7 mouse cellular contexts compared by ENCODE assay signal in the genomic region with DNA sequence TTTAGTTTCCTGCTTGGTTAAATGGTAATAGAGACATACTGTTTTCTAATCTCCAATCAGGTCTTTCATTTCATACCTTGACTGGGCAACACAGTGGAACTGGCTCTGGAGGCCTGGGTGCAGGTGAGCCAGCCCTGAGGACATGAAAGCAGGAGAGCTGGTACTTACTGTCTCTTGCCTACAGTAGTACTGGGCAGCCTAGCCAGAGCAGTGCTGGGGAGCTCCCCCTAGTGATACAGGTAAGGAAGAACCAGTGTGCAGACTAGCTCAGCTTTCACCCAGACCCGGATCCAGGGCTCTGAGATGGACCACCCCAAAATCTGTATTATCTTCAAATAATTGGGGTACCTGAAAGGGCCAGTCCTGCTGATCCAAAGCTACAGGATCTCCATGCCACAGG.
DNase-seq lines count a peak whose midpoint lies in the region; ATAC-seq and TF ChIP-seq lines count a peak whose summit lies in the region.

No protein-coding gene starts in this region.

- no peak overlapping the region for H3K4me3 ChIP-seq in kidney, embryonic 16.5 days (ENCODE audit: low read length)
- no peak overlapping the region for H3K4me3 ChIP-seq in small intestine, adult 2 months (ENCODE audit: low read depth, low read length)

- TF ChIP-seq POLR2A in brain, embryonic 14.5 days (IDR thresholded peaks at IDR 0.05; ENCODE audit: borderline replicate concordance, extremely low read depth, insufficient read depth, insufficient read length, poor library complexity, severe bottlenecking): no peak
- no peak for TF ChIP-seq POLR2A in small intestine, adult 2 months (IDR thresholded peaks at IDR 0.05; ENCODE audit: low read depth, low read length)

- no peaks in the 10 kb centered on the region for H3K27me3 ChIP-seq in kidney, embryonic 16.5 days (ENCODE audit: insufficient read depth, low read length)
- no peaks in the 10 kb centered on the region for H3K27me3 ChIP-seq in small intestine, adult 2 months (ENCODE audit: control insufficient read depth, insufficient read depth, low read length)

- no peaks in the 10 kb centered on the region for H3K9me3 ChIP-seq in kidney, embryonic 16.5 days (ENCODE audit: low read length)

- peak; percentile 30; the same call in 1 of the 2 replicates for TF ChIP-seq CTCF in brain, embryonic 14.5 days (IDR thresholded peaks at IDR 0.05; ENCODE audit: borderline replicate concordance, extremely low read depth, insufficient read depth, insufficient read length)
- peak; percentile 41; the same call in 1 of the 2 replicates for TF ChIP-seq CTCF in small intestine, adult 2 months (IDR thresholded peaks at IDR 0.05; ENCODE audit: extremely low read depth, insufficient read length, insufficient replicate concordance, low read depth, low read length)

- no peak overlapping the region for H3K9ac ChIP-seq in kidney, embryonic 16.5 days (replicated peaks; ENCODE audit: low read length)

- DNase-seq in left cerebral cortex, adult 18-20 months (ENCODE audit: low spot score in 2 of 2): peak; percentile 14 to 15
- no peak for DNase-seq in left cerebral cortex, postnatal 4 days
- no peak for DNase-seq in brain, embryonic 14.5 days (ENCODE audit: low read depth)
- DNase-seq in urinary bladder, postnatal 4 days (ENCODE audit: low spot score in 2 of 2): no peak
- no peak for DNase-seq in left cerebral cortex, postnatal 25 days (ENCODE audit: low spot score in 2 of 2)

- intact Hi-C loops in left cerebral cortex, postnatal 4 days (cut with DNase I): loop anchor here (10.0 kb wide), 1 partner anchor 280 kb away; a partner anchor contains a TSS
- intact Hi-C loops in left cerebral cortex, postnatal 25 days (cut with DNase I): no loop called here

- 48% methylated on average over 1 of the region's 1 CpGs for WGBS in kidney, embryonic 16.5 days
- 65% methylated on average over 1 of the region's 1 CpGs for WGBS in small intestine, adult 2 months

- ATAC-seq in kidney, embryonic 16.5 days (ENCODE audit: low FRiP score, low TSS enrichment): peak; percentile 59; the same call in 1 of the 2 replicates

- no peak overlapping the region for H3K4me2 ChIP-seq in kidney, embryonic 16.5 days (replicated peaks; ENCODE audit: low read depth, low read length)

- H3K36me3 ChIP-seq in kidney, embryonic 16.5 days (ENCODE audit: insufficient read depth, low read length): 0 out of 2 replicates have a peak, but pooled peaks cover 5% of the 10 kb centered on the region
- H3K36me3 ChIP-seq in small intestine, adult 2 months (ENCODE audit: control insufficient read depth, insufficient read depth, low read length): 0 out of 2 replicates have a peak, but pooled peaks cover 2% of the 10 kb centered on the region

- no peaks in the 10 kb centered on the region for H3K4me1 ChIP-seq in kidney, embryonic 16.5 days (ENCODE audit: insufficient read depth, low read length)
- H3K4me1 ChIP-seq in small intestine, adult 2 months (ENCODE audit: control insufficient read depth, insufficient read depth, insufficient read length, low read length): no peaks in the 10 kb centered on the region

- no peak overlapping the region for H3K27ac ChIP-seq in kidney, embryonic 16.5 days (ENCODE audit: low read length)
- no peak overlapping the region for H3K27ac ChIP-seq in small intestine, adult 2 months (ENCODE audit: insufficient read depth, low read depth, low read length)

Comparison
In these comparisons a context has a peak if more than half of its experiments do, and no peak if none do; other contexts are left out.
1. DNase-seq: peak in left cerebral cortex, adult 18-20 months (2 of 2); none in left cerebral cortex, postnatal 4 days (single experiment), brain, embryonic 14.5 days (single experiment), urinary bladder, postnatal 4 days (0 of 2) and left cerebral cortex, postnatal 25 days (0 of 2).